Mouse (Mus musculus) liver, adult 2 months (tissue): ENCODE measurements around the gene Aldh3b3.

Experiments used
- CTCF ChIP-seq: fragments of 200-500 bp; IDR thresholded peaks from 2 replicates; pipeline ENCODE4 v1.5.1; 2011; ENCODE audit warnings: low read depth, low read length, control low read depth
- POLR2A ChIP-seq: fragments of 200-500 bp; IDR thresholded peaks from 2 replicates; pipeline ENCODE4 v1.6.1; 2011; ENCODE audit warnings: low read length, control low read depth; ENCODE audit not compliant: insufficient read depth; ENCODE audit errors: extremely low read depth

- no peak for TF ChIP-seq CTCF
- TF ChIP-seq POLR2A, result no peak
Measured at GRCm38 (mm10) chr19:3924190-3924589, 34.3 kb upstream of the Aldh3b3 start.
